Mouse (Mus musculus): Measurements from ENCODE around the gene Olfr330.
"Not testable (repeated sequence)": the region's sequence is repeated elsewhere in the genome, so short reads cannot be mapped to it uniquely, and the experiment has no call there.

GRCm38 (mm10) chr11:58534736-58535135, at the start of gene Olfr330:
- TF ChIP-seq POLR2A (IDR thresholded peaks at IDR 0.05; ENCODE audit: control insufficient read depth, low read depth, low read length); CTCF (IDR thresholded peaks at IDR 0.05; ENCODE audit: control insufficient read depth, insufficient read depth, insufficient replicate concordance, low read depth, low read length): not testable (repeated sequence)
